Mouse (Mus musculus): ENCODE results near the gene Olfr1416. TPM values are rescaled to one million over a fixed set of nuclear protein-coding genes. Genes with fewer than 3 reads are reported as not detected.

The Olfr1416 gene
- not detected in 2 replicates for polyA plus RNA-seq (2012; ENCODE audit: low replicate concordance)

DNA sequence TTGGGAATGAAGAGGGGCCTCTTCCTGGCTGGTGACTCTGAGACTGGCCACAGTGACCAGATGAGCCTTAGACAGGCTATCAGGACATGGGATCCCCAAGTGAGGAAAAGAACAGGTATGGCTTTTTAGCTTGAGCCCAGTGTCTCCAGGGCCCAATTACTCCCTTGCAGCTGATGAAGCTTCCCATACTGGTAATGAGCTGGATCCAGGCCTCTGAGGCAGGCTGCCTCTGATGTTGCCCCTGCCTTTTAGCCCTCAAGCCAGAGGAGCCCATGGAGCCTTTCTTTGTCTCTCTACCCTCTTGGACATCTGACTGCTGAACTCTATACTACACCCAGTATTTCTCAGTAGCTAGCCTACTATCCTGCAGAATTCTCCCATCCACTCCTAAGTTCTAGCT lies at the start of gene Olfr1416:
Olfr1416 (minus strand) TSS at position 101 of the 400 bp plus-strand sequence.

GRCm38 (mm10) chr1:92518561-92518960 lies 33.6 kb upstream of the Olfr1416 start, which contains the start of gene Olfr1414:
Olfr1414 (minus strand) TSS chr1:92518661.

GRCm38 (mm10) chr1:92496001-92496400 lies 11.1 kb upstream of the Olfr1416 start, which contains the start of gene Olfr1415:
Olfr1415 (minus strand) TSS chr1:92496101.

GRCm38 (mm10) chr1:92473165-92474041 lies 11.5 kb downstream of the Olfr1416 start, which contains the start of gene Ndufa10:
Ndufa10 (minus strand) TSS chr1:92473860.

Other genes starting within 250 kb of the Olfr1416 start
- 12.2 and 23.3 TPM in 2 replicates for gene Ndufa10, start 11.3 kb downstream of the Olfr1416 start, polyA plus RNA-seq (2012; ENCODE audit: low replicate concordance)
- gene Olfr1415, start 11.0 kb upstream of the Olfr1416 start, polyA plus RNA-seq (2012; ENCODE audit: low replicate concordance): not detected in 2 replicates
- not detected in 2 replicates for gene Olfr1414, start 33.5 kb upstream of the Olfr1416 start, polyA plus RNA-seq (2012; ENCODE audit: low replicate concordance)
- gene Olfr1413, start 86.2 kb upstream of the Olfr1416 start, polyA plus RNA-seq (2012; ENCODE audit: low replicate concordance): not detected in 2 replicates
- 0.03 TPM in 1 of 2 replicates, not detected in the other for gene Olfr1412, start 100.7 kb upstream of the Olfr1416 start, polyA plus RNA-seq (2012; ENCODE audit: low replicate concordance)
- gene Olfr1411, start 109.3 kb upstream of the Olfr1416 start, polyA plus RNA-seq (2012; ENCODE audit: low replicate concordance): not detected in 2 replicates
- not detected in 2 replicates for gene Olfr1410, start 120.7 kb upstream of the Olfr1416 start, polyA plus RNA-seq (2012; ENCODE audit: low replicate concordance)
- gene Olfr12, start 132.7 kb upstream of the Olfr1416 start, polyA plus RNA-seq (2012; ENCODE audit: low replicate concordance): not detected in 2 replicates
- gene Cops9, start 156.9 kb upstream of the Olfr1416 start, polyA plus RNA-seq (2012; ENCODE audit: low replicate concordance): 27.8 and 86.4 TPM in 2 replicates
- gene Otos, start 163.7 kb upstream of the Olfr1416 start, polyA plus RNA-seq (2012; ENCODE audit: low replicate concordance): 0.24 and 0.25 TPM in 2 replicates

All from hematopoietic multipotent progenitor cell, adult 10-12 weeks (in vitro differentiated cells).